Mouse (Mus musculus) neural tube, embryonic 15.5 days (tissue): ENCODE data around the gene Thra. TPM values are rescaled to one million over a fixed set of nuclear protein-coding genes. Genes with fewer than 3 reads are reported as not detected.

Experiments
- ATAC-seq: fragments of 200-750 bp; cut with Nextera tagmentation; 2 replicates; pipeline ENCODE4 v1.8.0; 2017; ENCODE audit warnings: mild to moderate bottlenecking, moderate TSS enrichment, moderate library complexity; ENCODE audit not compliant: low FRiP score
- H3K27ac ChIP-seq: fragments of 300-500 bp; sonication (generic); replicated peaks from 2 replicates; pipeline ENCODE4 v1.5.1; 2015; ENCODE audit warnings: mild to moderate bottlenecking, inconsistent platforms
- H3K27me3 ChIP-seq: fragments of 300-500 bp; sonication (generic); replicated peaks from 2 replicates; pipeline ENCODE4 v1.6.1; 2015; ENCODE audit warnings: inconsistent platforms
- H3K36me3 ChIP-seq: fragments of 300-500 bp; sonication (generic); 2 replicates; pipeline ENCODE4 v1.6.1; 2015; ENCODE audit warnings: inconsistent platforms
- H3K4me1 ChIP-seq: fragments of 300-500 bp; sonication (generic); 2 replicates; pipeline ENCODE4 v1.6.1; 2015; ENCODE audit warnings: inconsistent platforms
- H3K4me2 ChIP-seq: fragments of 300-500 bp; sonication (generic); 2 replicates; pipeline ENCODE4 v1.6.1; 2015; ENCODE audit warnings: inconsistent platforms, mild to moderate bottlenecking, moderate library complexity
- H3K4me3 ChIP-seq: fragments of 300-500 bp; sonication (generic); replicated peaks from 2 replicates; pipeline ENCODE4 v1.5.1; 2015; ENCODE audit warnings: mild to moderate bottlenecking, inconsistent platforms
- H3K9ac ChIP-seq: fragments of 300-500 bp; sonication (generic); replicated peaks from 2 replicates; pipeline ENCODE4 v1.6.1; 2015; ENCODE audit warnings: mild to moderate bottlenecking, inconsistent platforms
- H3K9me3 ChIP-seq: fragments of 300-500 bp; sonication (generic); replicated peaks from 2 replicates; pipeline ENCODE4 v1.6.1; 2016; ENCODE audit warnings: inconsistent platforms
- WGBS: fragments of 180-500 bp; shearing (Covaris S2); methylation state at CpG from one replicate; pipeline ENCODE4 v1.1.7; 2015; ENCODE audit warnings: mixed read lengths; 5-methylcytosine and 5-hydroxymethylcytosine counted together
- polyA plus RNA-seq: library from polyadenylated mRNA; unstranded; fragments of >200 nt; fragmentation: Nextera tagmentation; extraction: Ambion mirVana; gene quantifications from 2 replicates; pipeline ENCODE4 v1.2.1, GENCODE M21; 2015

The Thra gene
- polyA plus RNA-seq, 1 experiment from 2014 or later, result 125 TPM

GRCm38 (mm10) chr11:98748506-98749416, 8.3 kb downstream of the Thra start:
- H3K9me3 ChIP-seq, result no peaks in the 10 kb centered on the region
- H3K36me3 ChIP-seq, result 0 out of 2 replicates have a peak, but pooled peaks cover 4% of the 10 kb centered on the region
- H3K27me3 ChIP-seq, result no peaks in the 10 kb centered on the region
- whole genome bisulfite sequencing, result 13% methylated on average over 15 of the region's 15 CpGs
- peak overlapping the region; percentile 27 for H3K4me3 ChIP-seq
- peak overlapping the region; percentile 89 for H3K27ac ChIP-seq
- ATAC-seq, result no peak
- H3K4me2 ChIP-seq, result peak overlapping the region; percentile 94
- H3K4me1 ChIP-seq, result peaks cover 99% of the 10 kb centered on the region
- H3K9ac ChIP-seq, result peak overlapping the region; percentile 47

GRCm38 (mm10) chr11:98749716-98750115, 9.3 kb downstream of the Thra start:
- peak overlapping the region; percentile 89 for H3K27ac ChIP-seq
- peak overlapping the region; percentile 27; the same call in 1 of the 2 replicates for H3K4me3 ChIP-seq
- H3K9ac ChIP-seq, result peak overlapping the region; percentile 47
- H3K27me3 ChIP-seq, result no peaks in the 10 kb centered on the region
- no peak for ATAC-seq
- H3K4me2 ChIP-seq, result peak overlapping the region; percentile 94
- peaks cover 99% of the 10 kb centered on the region for H3K4me1 ChIP-seq
- H3K36me3 ChIP-seq, result 0 out of 2 replicates have a peak, but pooled peaks cover 9% of the 10 kb centered on the region
- 8% methylated on average over 5 of the region's 5 CpGs for WGBS
- H3K9me3 ChIP-seq, result no peaks in the 10 kb centered on the region

GRCm38 (mm10) chr11:98750351-98751201, 10.1 kb downstream of the Thra start:
- peak overlapping the region; percentile 89 for H3K27ac ChIP-seq
- H3K4me3 ChIP-seq, result 0 out of 2 replicates have a peak overlapping the region, but pooled peaks have one; percentile 27
- H3K9me3 ChIP-seq, result no peaks in the 10 kb centered on the region
- ATAC-seq, result peak; percentile 49
- H3K9ac ChIP-seq, result peak overlapping the region; percentile 3; the same call in 1 of the 2 replicates
- 0 out of 2 replicates have a peak, but pooled peaks cover 13% of the 10 kb centered on the region for H3K36me3 ChIP-seq
- WGBS, result 15% methylated on average over 17 of the region's 17 CpGs
- H3K4me1 ChIP-seq, result peaks cover 95% of the 10 kb centered on the region
- H3K4me2 ChIP-seq, result peak overlapping the region; percentile 94
- H3K27me3 ChIP-seq, result no peaks in the 10 kb centered on the region

- ATAC-seq, result no peak
- Histone ChIP-seq H3K4me3 (no peak overlapping the region), H3K36me3 (peaks cover 16% of the 10 kb centered on the region; the same call in 1 of the 2 replicates), H3K9ac (peak overlapping the region; percentile 3), H3K9me3 (no peaks in the 10 kb centered on the region), H3K27me3 (no peaks in the 10 kb centered on the region), H3K4me2 (peak overlapping the region; percentile 94), H3K4me1 (peaks cover 92% of the 10 kb centered on the region), H3K27ac (peak overlapping the region; percentile 89)
- whole genome bisulfite sequencing, result 24% methylated on average over 6 of the region's 6 CpGs
These were observed 10.9 kb downstream of the Thra start for GRCm38 (mm10) chr11:98751221-98751782.

- peak overlapping the region; percentile 89 for H3K27ac ChIP-seq
- H3K27me3 ChIP-seq, result no peaks in the 10 kb centered on the region
- 86% methylated on average over 10 of the region's 10 CpGs for WGBS
- no peaks in the 10 kb centered on the region for H3K9me3 ChIP-seq
- H3K4me2 ChIP-seq, result no peak overlapping the region
- H3K4me3 ChIP-seq, result no peak overlapping the region
- H3K4me1 ChIP-seq, result peaks cover 80% of the 10 kb centered on the region
- no peak overlapping the region for H3K9ac ChIP-seq
- peaks cover 30% of the 10 kb centered on the region for H3K36me3 ChIP-seq
- no peak for ATAC-seq
These were observed 12.2 kb downstream of the Thra start for GRCm38 (mm10) chr11:98752562-98753140.

- Histone ChIP-seq H3K27ac (no peak overlapping the region), H3K4me3 (no peak overlapping the region), H3K4me1 (peaks cover 73% of the 10 kb centered on the region), H3K27me3 (no peaks in the 10 kb centered on the region), H3K36me3 (peaks cover 34% of the 10 kb centered on the region), H3K9ac (no peak overlapping the region), H3K9me3 (no peaks in the 10 kb centered on the region), H3K4me2 (no peak overlapping the region)
- no peak for ATAC-seq
- 93% methylated on average over 5 of the region's 5 CpGs for WGBS
These were observed 12.8 kb downstream of the Thra start for GRCm38 (mm10) chr11:98753264-98753663.

GRCm38 (mm10) chr11:98754151-98754620, 13.7 kb downstream of the Thra start:
- Histone ChIP-seq H3K9ac (no peak overlapping the region), H3K27me3 (no peaks in the 10 kb centered on the region), H3K9me3 (no peaks in the 10 kb centered on the region), H3K4me1 (peaks cover 64% of the 10 kb centered on the region), H3K4me3 (no peak overlapping the region), H3K36me3 (peaks cover 42% of the 10 kb centered on the region), H3K4me2 (no peak overlapping the region), H3K27ac (peak overlapping the region; percentile 74)
- 75% methylated on average over 9 of the region's 9 CpGs for WGBS
- ATAC-seq, result no peak

- H3K9me3 ChIP-seq, result no peaks in the 10 kb centered on the region
- H3K27ac ChIP-seq, result peak overlapping the region; percentile 74
- H3K4me1 ChIP-seq, result peaks cover 59% of the 10 kb centered on the region
- 22% methylated on average over 7 of the region's 7 CpGs for WGBS
- no peak for ATAC-seq
- H3K4me2 ChIP-seq, result no peak overlapping the region
- H3K27me3 ChIP-seq, result no peaks in the 10 kb centered on the region
- no peak overlapping the region for H3K4me3 ChIP-seq
- H3K36me3 ChIP-seq, result peaks cover 44% of the 10 kb centered on the region
- no peak overlapping the region for H3K9ac ChIP-seq
These were observed 14.3 kb downstream of the Thra start for GRCm38 (mm10) chr11:98754621-98755181.

GRCm38 (mm10) chr11:98755726-98756380, 15.4 kb downstream of the Thra start:
- Histone ChIP-seq H3K9me3 (no peaks in the 10 kb centered on the region), H3K36me3 (peaks cover 50% of the 10 kb centered on the region), H3K4me2 (no peak overlapping the region), H3K4me3 (no peak overlapping the region), H3K27me3 (no peaks in the 10 kb centered on the region), H3K9ac (no peak overlapping the region), H3K4me1 (peaks cover 48% of the 10 kb centered on the region), H3K27ac (no peak overlapping the region)
- ATAC-seq, result no peak
- 91% methylated on average over 6 of the region's 6 CpGs for WGBS

- H3K36me3 ChIP-seq, result peaks cover 59% of the 10 kb centered on the region
- 90% methylated on average over 12 of the region's 12 CpGs for WGBS
These were observed 16.3 kb downstream of the Thra start for GRCm38 (mm10) chr11:98756711-98757110.

More at GRCm38 (mm10) chr11:98756711-98757110, 16.3 kb downstream of the Thra start:
- no peak for ATAC-seq
- no peak overlapping the region for H3K27ac ChIP-seq
- H3K4me2 ChIP-seq, result no peak overlapping the region
- peaks cover 39% of the 10 kb centered on the region for H3K4me1 ChIP-seq
- no peak overlapping the region for H3K9ac ChIP-seq
- no peaks in the 10 kb centered on the region for H3K27me3 ChIP-seq
- H3K9me3 ChIP-seq, result no peaks in the 10 kb centered on the region
- no peak overlapping the region for H3K4me3 ChIP-seq
